Mouse (Mus musculus) MEL (cell line): ENCODE results near the gene Rell1. TPM values are rescaled to one million over a fixed set of nuclear protein-coding genes. Genes with fewer than 3 reads are reported as not detected.

Source experiments
- DNase-seq: peaks from one replicate; pipeline ENCODE4 v3.0.0; 2011; ENCODE audit warnings: low read depth, low spot score
- H3K27ac ChIP-seq: 2 replicates; pipeline ENCODE4 v1.5.1; 2012; ENCODE audit warnings: low read depth, mild to moderate bottlenecking, control low read depth, low read length, moderate library complexity; ENCODE audit not compliant: control insufficient read depth
- H3K27me3 ChIP-seq, 2 experiments: fragments of 150-350 bp in 1 of 2; sonication (generic) in 1 of 2; 2 replicates each; pipeline ENCODE4 v1.6.1; 2012; ENCODE audit warnings: low read length in 2 of 2, mild to moderate bottlenecking in 2 of 2, improper control_type of control experiment in 1 of 2, moderate library complexity in 1 of 2; ENCODE audit not compliant: insufficient read depth in 2 of 2, control insufficient read depth in 1 of 2
- H3K36me3 ChIP-seq, 2 experiments: 2 replicates each; pipeline ENCODE4 v1.6.1; 2012 to 2014; ENCODE audit warnings: low read length in 2 of 2, improper control_type of control experiment in 1 of 2, inconsistent platforms in 1 of 2, mild to moderate bottlenecking in 1 of 2; ENCODE audit not compliant: insufficient read depth in 2 of 2, control insufficient read depth in 1 of 2
- H3K4me1 ChIP-seq, 2 experiments: fragments of 150-350 bp in 1 of 2; sonication (generic) in 1 of 2; 2 replicates each; pipeline ENCODE4 v1.6.1; 2012; ENCODE audit warnings: low read length in 2 of 2, improper control_type of control experiment in 1 of 2, mild to moderate bottlenecking in 1 of 2; ENCODE audit not compliant: insufficient read depth in 2 of 2, control insufficient read depth in 1 of 2
- H3K4me3 ChIP-seq, 2 experiments: fragments of 150-350 bp in 1 of 2; sonication (generic) in 1 of 2; 2 replicates each; pipeline ENCODE4 v1.5.1; 2012; ENCODE audit warnings: low read depth in 2 of 2, low read length in 2 of 2, mild to moderate bottlenecking in 2 of 2, moderate library complexity in 2 of 2, control low read depth in 1 of 2, improper control_type of control experiment in 1 of 2; ENCODE audit not compliant: control insufficient read depth in 1 of 2, insufficient read depth in 1 of 2
- H3K79me2 ChIP-seq: 2 replicates; pipeline ENCODE4 v1.6.1; 2012; ENCODE audit warnings: mild to moderate bottlenecking, low read length, moderate library complexity; ENCODE audit not compliant: control insufficient read depth, poor library complexity, insufficient read depth
- H3K9ac ChIP-seq: 2 replicates; pipeline ENCODE4 v1.6.1; 2012; ENCODE audit warnings: low read depth, mild to moderate bottlenecking, control low read depth, low read length, moderate library complexity; ENCODE audit not compliant: control insufficient read depth, poor library complexity, severe bottlenecking
- H3K9me3 ChIP-seq: fragments of 150-350 bp; sonication (generic); replicated peaks from 2 replicates; pipeline ENCODE4 v1.6.1; 2012; ENCODE audit warnings: mild to moderate bottlenecking, low read length, improper control_type of control experiment, moderate library complexity; ENCODE audit not compliant: insufficient read depth
- CHD2 ChIP-seq: IDR thresholded peaks from 2 replicates; pipeline ENCODE4 v1.6.1; 2011; ENCODE audit warnings: low read length, improper control_type of control experiment
- E2F4 ChIP-seq: IDR thresholded peaks from 2 replicates; pipeline ENCODE4 v1.6.1; 2011; ENCODE audit warnings: low read depth, low read length, improper control_type of control experiment, borderline replicate concordance
- ELF1 ChIP-seq: IDR thresholded peaks from 2 replicates; pipeline ENCODE4 v1.6.1; 2014; ENCODE audit warnings: low read depth, mild to moderate bottlenecking, inconsistent platforms, low read length, improper control_type of control experiment, moderate library complexity
- EP300 ChIP-seq, 2 experiments: IDR thresholded peaks; 2 replicates each; pipeline ENCODE4 v1.6.1; 2011; ENCODE audit warnings: improper control_type of control experiment in 2 of 2, low read length in 2 of 2, low read depth in 1 of 2, mild to moderate bottlenecking in 1 of 2
- ETS1 ChIP-seq: IDR thresholded peaks from 2 replicates; pipeline ENCODE4 v1.6.1; 2012; ENCODE audit warnings: low read depth, mild to moderate bottlenecking, inconsistent platforms, low read length, improper control_type of control experiment, moderate library complexity
- GABPA ChIP-seq: IDR thresholded peaks from 2 replicates; pipeline ENCODE4 v1.6.1; 2012; ENCODE audit warnings: low read depth, mild to moderate bottlenecking, inconsistent platforms, low read length, improper control_type of control experiment, moderate library complexity
- KAT2A ChIP-seq: conservative IDR thresholded peaks from 2 replicates; pipeline ENCODE4 v1.6.1; 2012; ENCODE audit warnings: low read depth, low read length, improper control_type of control experiment, inconsistent platforms
- MAFK ChIP-seq: IDR thresholded peaks from 2 replicates; pipeline ENCODE4 v1.6.1; 2011; ENCODE audit warnings: low read depth, mild to moderate bottlenecking, low read length, improper control_type of control experiment, borderline replicate concordance
- MAZ ChIP-seq: IDR thresholded peaks from 2 replicates; pipeline ENCODE4 v1.6.1; 2012; ENCODE audit warnings: low read depth, mild to moderate bottlenecking, inconsistent platforms, low read length, improper control_type of control experiment
- MEF2A ChIP-seq: IDR thresholded peaks from 2 replicates; pipeline ENCODE4 v1.6.1; 2014; ENCODE audit warnings: low read depth, mild to moderate bottlenecking, inconsistent platforms, low read length, improper control_type of control experiment; ENCODE audit not compliant: poor library complexity, insufficient replicate concordance, severe bottlenecking; ENCODE audit errors: extremely low read depth
- POLR2AphosphoS5 ChIP-seq: IDR thresholded peaks from 2 replicates; pipeline ENCODE4 v1.6.1; 2012; ENCODE audit warnings: low read depth, borderline replicate concordance, mild to moderate bottlenecking, inconsistent platforms, low read length, moderate library complexity, mixed read lengths
- SIN3A ChIP-seq: IDR thresholded peaks from 2 replicates; pipeline ENCODE4 v1.6.1; 2012; ENCODE audit warnings: low read length, improper control_type of control experiment, inconsistent platforms
- TCF12 ChIP-seq: IDR thresholded peaks from 2 replicates; pipeline ENCODE4 v1.6.1; 2014; ENCODE audit warnings: low read depth, mild to moderate bottlenecking, inconsistent platforms, low read length, improper control_type of control experiment, moderate library complexity
- ZKSCAN1 ChIP-seq: IDR thresholded peaks from 2 replicates; pipeline ENCODE4 v1.6.1; 2012; ENCODE audit warnings: low read depth, mild to moderate bottlenecking, inconsistent platforms, low read length, improper control_type of control experiment, moderate library complexity
- ZMIZ1 ChIP-seq: IDR thresholded peaks from 2 replicates; pipeline ENCODE4 v1.6.1; 2012; ENCODE audit warnings: low read depth, mild to moderate bottlenecking, inconsistent platforms, low read length, improper control_type of control experiment, moderate library complexity
- polyA plus RNA-seq, 2 experiments: library from polyadenylated mRNA; stranded (reverse) in 1 of 2; unstranded in 1 of 2; fragments of >175 nt in 1 of 2; fragments of >200 nt in 1 of 2; gene quantifications; 2 replicates each; pipeline versions ENCODE4 v1.2.1 to v1.2.4; 2012; ENCODE audit warnings: low replicate concordance in 2 of 2, low read depth in 1 of 2; ENCODE audit not compliant: insufficient read length in 2 of 2, insufficient read depth in 1 of 2, missing spikeins in 1 of 2
- total RNA-seq: library from RNA; depleted of rRNA; stranded (reverse); fragments of 300-350 nt; gene quantifications from 2 replicates; pipeline ENCODE4 v1.2.3, GENCODE M21; 2012

Gene Rell1
- total and polyA plus RNA-seq, 3 experiments = 2.2 to 5.2 TPM; not detected in 1

DNA sequence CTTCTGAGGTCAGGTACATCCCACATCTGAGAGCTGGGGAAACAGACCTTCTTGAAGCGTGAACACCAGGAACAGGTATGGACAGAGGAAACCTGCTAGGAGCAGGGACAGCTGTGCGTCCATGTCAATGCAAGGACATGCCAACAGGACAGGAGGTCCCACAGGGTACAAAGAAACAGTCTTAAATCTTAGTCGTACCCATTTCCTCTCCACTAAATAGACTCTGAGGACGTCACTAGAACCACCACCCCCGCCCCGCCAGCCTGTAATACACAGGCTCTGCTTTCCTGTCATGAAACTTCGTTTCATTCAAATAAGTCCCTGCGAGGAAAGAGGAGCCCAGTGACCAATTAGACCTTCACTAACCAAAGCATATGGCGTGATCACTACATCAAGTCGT, 7.0 kb downstream of the Rell1 start:
- Histone ChIP-seq H3K36me3 (peaks cover 0 to 8% of the 10 kb centered on the region in 2 experiments; a peak in 2 of 4 replicates), H3K4me1 (peaks cover 2 to 4% of the 10 kb centered on the region in 2 experiments; a peak in 3 of 4 replicates), H3K9me3 (no peaks in the 10 kb centered on the region), H3K27me3 (no peaks in the 10 kb centered on the region), H3K4me3 (no peak overlapping the region), H3K27ac (no peak overlapping the region), H3K79me2 (no peaks in the 10 kb centered on the region), H3K9ac (no peak overlapping the region)
- no peak for TF ChIP-seq KAT2A
- TF ChIP-seq MAZ = no peak
- no peak for TF ChIP-seq ZKSCAN1
- TF ChIP-seq MAFK = no peak
- no peak for TF ChIP-seq ELF1
- no peak for DNase-seq

DNA sequence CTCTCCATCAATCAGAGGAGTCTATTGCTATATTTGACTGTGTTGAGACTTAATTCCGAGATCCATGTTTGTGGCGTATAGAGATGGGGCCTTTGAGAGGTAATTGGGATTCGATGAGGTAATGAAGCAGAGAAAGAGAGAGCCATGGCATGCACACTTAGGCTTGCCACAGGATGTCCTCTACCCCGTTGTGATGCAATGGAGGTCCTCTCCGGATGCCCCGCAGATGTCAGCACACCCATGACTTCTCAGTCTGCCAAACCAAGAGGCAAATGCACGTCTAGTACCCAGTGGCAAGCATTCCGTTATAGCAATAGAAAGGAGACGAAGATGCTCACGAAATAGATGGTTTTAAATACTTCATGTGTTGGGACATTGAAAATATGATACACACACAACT, 8.1 kb downstream of the Rell1 start:
- no peak overlapping the region for H3K9ac ChIP-seq
- TF ChIP-seq ETS1 (no peak), POLR2AphosphoS5 (no peak), TCF12 (no peak), E2F4 (no peak), SIN3A (no peak), ZMIZ1 (no peak), MEF2A (no peak), CHD2 (no peak)
- no peaks in the 10 kb centered on the region for H3K9me3 ChIP-seq
- H3K4me3 ChIP-seq = no peak overlapping the region
- no peaks in the 10 kb centered on the region for H3K36me3 ChIP-seq
- DNase-seq = no peak
- H3K79me2 ChIP-seq = no peaks in the 10 kb centered on the region
- H3K27ac ChIP-seq = no peak overlapping the region
- no peaks in the 10 kb centered on the region for H3K27me3 ChIP-seq
- no peaks in the 10 kb centered on the region for H3K4me1 ChIP-seq

DNA sequence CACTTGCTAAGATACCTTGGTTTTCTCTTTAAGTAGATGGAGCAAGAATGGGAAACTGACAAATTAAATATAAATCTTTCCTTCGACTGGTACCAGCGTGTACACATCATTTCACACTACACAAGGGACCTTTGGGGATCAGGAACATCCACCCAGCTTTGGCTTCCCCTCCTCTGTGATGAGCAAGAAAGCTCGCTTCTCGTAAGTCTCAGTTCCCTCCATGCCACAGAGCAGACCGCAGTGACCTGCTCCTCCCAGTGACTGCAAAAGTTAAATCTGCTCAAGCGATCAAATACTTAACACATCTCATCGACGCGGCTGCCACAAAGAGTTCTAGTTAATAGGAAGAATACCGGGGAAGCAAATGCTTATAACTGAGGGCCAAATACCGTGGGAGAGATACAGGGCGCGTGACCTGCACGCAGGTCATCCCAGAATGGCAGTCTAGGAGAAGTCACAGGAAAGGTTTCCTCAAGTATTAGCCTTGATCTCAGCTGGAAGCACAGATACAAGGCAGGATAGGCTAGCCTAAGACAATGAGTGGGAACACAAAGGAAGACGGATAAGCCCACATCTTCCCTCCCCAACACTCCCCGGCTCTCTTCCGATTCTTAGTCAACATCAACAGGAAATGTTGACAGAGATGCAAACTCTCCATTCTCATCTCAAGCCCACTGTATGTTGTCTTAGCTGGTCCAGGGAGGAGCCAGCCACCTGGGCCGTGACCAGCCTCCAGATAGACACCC, 9.6 kb downstream of the Rell1 start:
- H3K9ac ChIP-seq = no peak overlapping the region
- no peaks in the 10 kb centered on the region for H3K27me3 ChIP-seq
- no peak for DNase-seq
- H3K4me1 ChIP-seq = no peaks in the 10 kb centered on the region
- no peaks in the 10 kb centered on the region for H3K79me2 ChIP-seq
- TF ChIP-seq GABPA = no peak
- TF ChIP-seq EP300 (IDR thresholded peaks at IDR 0.05; ENCODE audit: low read depth in 1 of 2, low read length in 2 of 2) = no peak
- H3K27ac ChIP-seq = no peak overlapping the region
- H3K9me3 ChIP-seq = no peaks in the 10 kb centered on the region
- H3K36me3 ChIP-seq = no peaks in the 10 kb centered on the region
- no peak overlapping the region for H3K4me3 ChIP-seq
